Mouse (Mus musculus) bone marrow, adult 2 months (tissue): ENCODE measurements around the gene Siva1.

ENCODE experiments used
- CTCF ChIP-seq: fragments of 200-500 bp; IDR thresholded peaks from 2 replicates; pipeline ENCODE4 v1.5.1; 2011; ENCODE audit warnings: low read length, control low read depth; ENCODE audit not compliant: control insufficient read depth, insufficient read depth
- POLR2A ChIP-seq: fragments of 200-500 bp; IDR thresholded peaks from 2 replicates; pipeline ENCODE4 v1.6.1; 2011; ENCODE audit warnings: low read depth, mild to moderate bottlenecking, control low read depth, low read length, borderline replicate concordance; ENCODE audit not compliant: control insufficient read depth

- TF ChIP-seq CTCF = no peak
- no peak for TF ChIP-seq POLR2A
Measured at GRCm38 (mm10) chr12:112696806-112697425, 52.4 kb downstream of the Siva1 start.
